Mouse (Mus musculus): ENCODE measurements at regions not wholly inside any gene's neighbourhood (a gene's known extent, or its start where the extent isn't known, plus 50 kb on each side); places are given as distances from the start of the nearest gene placed in this dataset.

GRCm38 (mm10) chr2:114776176-114776575 lies 121.4 kb upstream of the Dph6 start:
- TF ChIP-seq POLR2A (IDR thresholded peaks at IDR 0.05; ENCODE audit: low read depth, low read length) (no peak), CTCF (conservative IDR thresholded peaks at IDR 0.05; ENCODE audit: insufficient read depth, insufficient read length, low read depth, low read length) (no peak)
